Mouse (Mus musculus): Measurements from ENCODE around the gene Dgka.
A peak's percentile ranks its signal among the peaks of the same experiment; 100 is the strongest.

- TF ChIP-seq CTCF (IDR thresholded peaks at IDR 0.05; ENCODE audit: low read depth) (peak; percentile 77), EP300 (IDR thresholded peaks at IDR 0.05; ENCODE audit: low read depth) (no peak)
These were observed 70.1 kb downstream of the Dgka start for GRCm38 (mm10) chr10:128674469-128675008.

Data from liver, postnatal 0 days (tissue).